Mouse (Mus musculus) heart, embryonic 14.5 days (tissue): ENCODE results near the gene S100a4. TPM values are rescaled to one million over a fixed set of nuclear protein-coding genes. Genes with fewer than 3 reads are reported as not detected.
A peak's percentile ranks its signal among the peaks of the same experiment; 100 is the strongest.

Experiments used
- ATAC-seq: fragments of 200-750 bp; cut with Nextera tagmentation; 2 replicates; pipeline ENCODE4 v1.8.0; 2017; ENCODE audit warnings: low read depth, moderate TSS enrichment; ENCODE audit not compliant: insufficient number of reproducible peaks, insufficient read depth, low FRiP score
- H3K27ac ChIP-seq, 2 experiments: fragments of 200-500 bp in 1 of 2; fragments of 300-500 bp in 1 of 2; sonication (generic) in 1 of 2; replicated peaks in 1 of 2; 2 replicates each; pipeline ENCODE4 v1.5.1; 2012 to 2014; ENCODE audit warnings: low read depth in 2 of 2, low read length in 2 of 2, control low read depth in 1 of 2, mild to moderate bottlenecking in 1 of 2, mixed read lengths in 1 of 2; ENCODE audit not compliant: control insufficient read depth in 1 of 2, insufficient read depth in 1 of 2
- H3K27me3 ChIP-seq: fragments of 300-500 bp; sonication (generic); 2 replicates; pipeline ENCODE4 v1.6.1; 2014; ENCODE audit warnings: mild to moderate bottlenecking, low read length, control low read depth; ENCODE audit not compliant: control insufficient read depth, insufficient read depth
- H3K36me3 ChIP-seq: fragments of 300-500 bp; sonication (generic); 2 replicates; pipeline ENCODE4 v1.6.1; 2014; ENCODE audit warnings: mild to moderate bottlenecking, control low read depth, low read length, mixed read lengths; ENCODE audit not compliant: control insufficient read depth, insufficient read depth
- H3K4me1 ChIP-seq, 2 experiments: fragments of 200-500 bp in 1 of 2; fragments of 300-500 bp in 1 of 2; sonication (generic) in 1 of 2; 2 replicates each; pipeline ENCODE4 v1.6.1; 2012 to 2014; ENCODE audit warnings: low read length in 2 of 2, control low read depth in 1 of 2, mixed read lengths in 1 of 2; ENCODE audit not compliant: control insufficient read depth in 2 of 2, insufficient read depth in 2 of 2
- H3K4me2 ChIP-seq: fragments of 300-500 bp; sonication (generic); 2 replicates; pipeline ENCODE4 v1.6.1; 2014; ENCODE audit warnings: mild to moderate bottlenecking, low read length
- H3K4me3 ChIP-seq, 2 experiments: fragments of 200-500 bp in 1 of 2; fragments of 300-500 bp in 1 of 2; sonication (generic) in 1 of 2; 2 replicates each; pipeline ENCODE4 v1.5.1; 2012 to 2014; ENCODE audit warnings: low read length in 2 of 2, mild to moderate bottlenecking in 2 of 2, control low read depth in 1 of 2, low read depth in 1 of 2, moderate library complexity in 1 of 2; ENCODE audit not compliant: control insufficient read depth in 1 of 2, insufficient read depth in 1 of 2
- H3K9ac ChIP-seq: fragments of 300-500 bp; sonication (generic); 2 replicates; pipeline ENCODE4 v1.6.1; 2014; ENCODE audit warnings: mild to moderate bottlenecking, low read length
- H3K9me3 ChIP-seq: fragments of 300-500 bp; sonication (generic); 2 replicates; pipeline ENCODE4 v1.6.1; 2016; ENCODE audit warnings: low read length, control low read depth; ENCODE audit not compliant: control insufficient read depth
- WGBS: fragments of 180-500 bp; shearing (Covaris S2); extraction: QIAGEN DNeasy Blood & Tissue Kit; methylation state at CpG from one replicate; pipeline ENCODE4 v1.1.7; 2014; 5-methylcytosine and 5-hydroxymethylcytosine counted together
- polyA plus RNA-seq: library from polyadenylated mRNA; unstranded; fragments of >200 nt; fragmentation: Nextera tagmentation; extraction: Ambion mirVana; gene quantifications from 2 replicates; pipeline ENCODE4 v1.2.1, GENCODE M21; 2014

The S100a4 gene
- polyA plus RNA-seq, 1 experiment from 2014 or later, result 3.8 TPM

DNA sequence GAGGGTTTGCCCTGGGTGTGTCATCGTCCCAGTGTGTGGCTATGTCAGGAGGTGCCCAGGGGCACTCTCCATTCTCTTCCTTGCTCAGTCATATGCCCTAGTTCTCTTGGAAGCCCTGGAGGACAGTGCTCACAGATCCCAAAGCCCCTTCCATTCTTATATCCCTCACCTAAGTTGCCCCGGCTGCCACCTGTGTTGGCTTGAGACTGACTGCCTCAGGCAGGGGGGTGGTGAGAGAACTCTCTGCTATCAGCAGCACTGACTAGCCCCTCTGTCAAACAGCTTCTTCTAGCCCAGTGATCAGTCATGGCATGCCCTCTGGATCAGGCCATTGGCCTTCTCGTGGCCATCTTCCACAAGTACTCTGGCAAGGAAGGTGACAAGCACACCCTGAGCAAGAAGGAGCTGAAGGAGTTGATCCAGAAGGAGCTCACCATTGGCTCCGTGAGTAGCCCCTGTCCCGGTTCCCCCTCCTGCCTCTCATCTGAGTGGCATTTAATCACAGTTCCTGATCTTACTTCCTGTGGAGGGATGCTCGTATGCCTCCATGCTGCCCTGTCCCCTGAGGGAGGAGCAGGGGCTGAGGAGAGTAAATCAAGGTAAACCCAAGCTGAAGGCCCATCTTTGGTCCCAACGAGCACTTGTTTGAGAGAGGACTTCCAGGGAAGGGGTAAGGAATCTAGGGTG is 10.0 kb downstream of the S100a4 start:
- H3K9ac ChIP-seq, result peak overlapping the region; percentile 57; the same call in 1 of the 2 replicates
- peaks cover 5 to 12% of the 10 kb centered on the region in 2 experiments; a peak in 3 of 4 replicates for H3K4me1 ChIP-seq
- H3K9me3 ChIP-seq, result no peaks in the 10 kb centered on the region
- peaks cover 4% of the 10 kb centered on the region for H3K27me3 ChIP-seq
- no peak for ATAC-seq
- WGBS, result 58% methylated on average over 7 of the region's 7 CpGs
- peak overlapping the region in 1 of 2 experiments; percentile 36; a peak in 1 of 4 replicates for H3K4me3 ChIP-seq
- H3K27ac ChIP-seq, result no peak overlapping the region
- peak overlapping the region; percentile 82 for H3K4me2 ChIP-seq
- no peaks in the 10 kb centered on the region for H3K36me3 ChIP-seq

GRCm38 (mm10) chr3:90614148-90614530 is 10.6 kb downstream of the S100a4 start:
- Histone ChIP-seq H3K4me1 (peaks cover 5 to 12% of the 10 kb centered on the region in 2 experiments; a peak in 3 of 4 replicates), H3K36me3 (no peaks in the 10 kb centered on the region), H3K4me3 (no peak overlapping the region), H3K27ac (no peak overlapping the region), H3K27me3 (peaks cover 4% of the 10 kb centered on the region), H3K4me2 (no peak overlapping the region), H3K9me3 (no peaks in the 10 kb centered on the region), H3K9ac (no peak overlapping the region)
- WGBS, result 79% methylated on average over 6 of the region's 6 CpGs
- no peak for ATAC-seq

DNA sequence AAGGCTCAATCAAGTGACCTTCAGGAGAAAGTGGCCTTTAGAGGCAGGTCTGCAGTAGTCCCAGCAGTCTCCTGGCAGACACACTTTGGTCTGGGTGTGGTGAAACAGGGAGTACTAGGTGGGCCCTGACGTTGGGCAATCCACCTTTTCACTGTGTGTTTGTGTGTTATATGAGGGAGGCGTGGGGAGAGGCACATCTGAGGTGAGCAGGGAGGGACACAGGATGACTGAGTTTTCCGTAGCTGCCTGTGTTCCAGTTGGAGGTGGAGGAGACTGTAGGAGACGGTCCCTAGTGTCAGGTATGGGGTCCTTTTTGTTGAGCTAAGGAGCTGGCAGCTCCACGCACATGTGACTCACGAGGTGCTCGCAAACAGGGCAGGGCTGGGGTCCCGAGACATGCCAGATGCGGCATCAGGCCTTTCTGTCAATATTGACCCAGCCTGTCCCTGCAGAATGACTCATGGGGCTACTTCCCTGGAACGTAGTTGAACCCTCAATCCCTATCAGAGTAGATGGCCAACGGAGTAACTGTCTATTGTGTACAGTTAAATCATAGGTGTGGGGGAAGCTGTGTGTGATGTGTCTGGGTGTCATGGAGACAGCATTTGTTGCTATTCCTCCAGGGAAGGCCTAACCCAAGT is 11.2 kb downstream of the S100a4 start:
- no peak overlapping the region for H3K27ac ChIP-seq
- no peak for ATAC-seq

DNA sequence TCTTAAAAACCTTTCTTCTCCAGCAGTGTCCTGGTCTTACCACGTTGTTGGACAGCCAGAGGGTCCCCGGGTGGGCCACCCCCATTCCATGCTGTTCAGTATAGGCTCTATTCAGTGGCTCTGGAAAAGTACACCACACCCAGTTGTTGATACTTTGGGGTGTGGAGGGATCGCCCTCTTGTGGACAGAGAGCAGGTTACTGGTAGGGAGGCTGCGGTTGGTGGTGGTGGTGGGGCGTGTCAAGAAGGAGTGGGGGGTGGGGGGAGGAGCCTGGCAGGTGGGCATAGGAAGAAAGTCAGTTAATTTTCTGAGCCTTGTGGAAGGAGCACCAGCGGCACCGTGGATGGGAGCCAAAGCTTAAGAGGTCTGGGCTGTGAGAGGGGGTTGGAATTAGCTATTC is 11.8 kb downstream of the S100a4 start:
- peak overlapping the region; percentile 17; the same call in 1 of the 2 replicates for H3K4me2 ChIP-seq
- 4% methylated on average over 7 of the region's 7 CpGs for WGBS
- no peak overlapping the region for H3K4me3 ChIP-seq
- peak; percentile 73 for ATAC-seq
- no peak overlapping the region for H3K27ac ChIP-seq
- H3K4me1 ChIP-seq, result peaks cover 5 to 12% of the 10 kb centered on the region in 2 experiments; a peak in 3 of 4 replicates
- H3K36me3 ChIP-seq, result no peaks in the 10 kb centered on the region
- H3K9ac ChIP-seq, result no peak overlapping the region
- H3K27me3 ChIP-seq, result peaks cover 4% of the 10 kb centered on the region
- H3K9me3 ChIP-seq, result no peaks in the 10 kb centered on the region

More for the DNA sequence above, 11.2 kb downstream of the S100a4 start:
- no peak overlapping the region for H3K4me3 ChIP-seq
- H3K4me1 ChIP-seq, result peaks cover 5 to 12% of the 10 kb centered on the region in 2 experiments; a peak in 3 of 4 replicates
- H3K9me3 ChIP-seq, result no peaks in the 10 kb centered on the region
- WGBS, result 77% methylated on average over 11 of the region's 11 CpGs
- no peaks in the 10 kb centered on the region for H3K36me3 ChIP-seq
- no peak overlapping the region for H3K9ac ChIP-seq
- peaks cover 4% of the 10 kb centered on the region for H3K27me3 ChIP-seq
- peak overlapping the region; percentile 17; the same call in 1 of the 2 replicates for H3K4me2 ChIP-seq

GRCm38 (mm10) chr3:90615911-90616310 is 12.3 kb downstream of the S100a4 start:
- no peak overlapping the region for H3K27ac ChIP-seq
- H3K4me1 ChIP-seq, result peaks cover 5 to 12% of the 10 kb centered on the region in 2 experiments; a peak in 3 of 4 replicates
- H3K9me3 ChIP-seq, result no peaks in the 10 kb centered on the region
- 79% methylated on average over 1 of the region's 1 CpGs for WGBS
- H3K9ac ChIP-seq, result no peak overlapping the region
- H3K4me2 ChIP-seq, result no peak overlapping the region
- no peaks in the 10 kb centered on the region for H3K36me3 ChIP-seq
- H3K27me3 ChIP-seq, result peaks cover 4% of the 10 kb centered on the region
- H3K4me3 ChIP-seq, result no peak overlapping the region
- no peak for ATAC-seq

DNA sequence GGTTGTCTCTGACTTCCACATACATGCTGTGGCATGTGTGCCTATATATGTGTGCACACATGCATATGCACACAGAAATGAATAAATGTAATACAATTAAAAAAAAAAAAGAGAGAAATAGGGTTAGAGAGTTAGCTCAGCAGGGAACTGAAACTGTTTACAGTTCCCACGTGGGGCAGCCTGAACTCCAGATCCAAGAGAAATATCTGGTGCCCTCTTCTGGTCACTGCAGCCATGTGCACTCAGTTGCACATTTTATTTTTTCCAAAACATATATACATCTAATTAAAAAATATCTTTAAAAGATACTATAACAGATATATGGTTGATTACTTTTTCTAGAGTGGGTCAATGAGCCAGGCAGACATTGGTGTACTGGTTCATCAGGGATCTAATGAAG is 14.0 kb downstream of the S100a4 start:
- no peak overlapping the region for H3K27ac ChIP-seq
- peaks cover 4% of the 10 kb centered on the region for H3K27me3 ChIP-seq
- no peak overlapping the region for H3K9ac ChIP-seq
- H3K9me3 ChIP-seq, result no peaks in the 10 kb centered on the region
- WGBS, result 16% methylated on average over 1 of the region's 1 CpGs
- H3K4me2 ChIP-seq, result no peak overlapping the region
- no peak for ATAC-seq
- H3K4me1 ChIP-seq, result peaks cover 5 to 12% of the 10 kb centered on the region in 2 experiments; a peak in 3 of 4 replicates
- no peak overlapping the region for H3K4me3 ChIP-seq
- H3K36me3 ChIP-seq, result no peaks in the 10 kb centered on the region

DNA sequence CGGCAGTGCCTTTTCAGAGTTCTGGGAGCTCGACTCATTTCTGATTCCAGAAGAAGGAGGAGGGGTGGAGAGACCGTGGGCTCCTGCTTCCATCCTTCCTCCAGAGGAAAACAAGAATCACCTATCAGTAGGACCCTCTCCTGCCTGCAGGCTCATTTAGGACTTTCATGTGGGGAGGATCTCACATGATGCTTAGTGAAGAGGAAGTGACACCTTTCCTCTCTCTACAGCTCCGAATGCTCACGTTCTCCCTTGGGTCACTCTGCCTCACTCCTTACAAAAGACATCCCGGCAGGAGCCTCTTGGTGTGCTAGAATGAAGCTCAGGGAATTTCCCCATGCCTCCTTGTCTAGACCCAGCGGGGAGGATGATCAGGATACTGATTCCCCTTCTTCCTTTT is 18.0 kb downstream of the S100a4 start:
- Histone ChIP-seq H3K27me3 (no peaks in the 10 kb centered on the region), H3K36me3 (no peaks in the 10 kb centered on the region), H3K4me1 (peaks cover 10 to 11% of the 10 kb centered on the region in 2 experiments), H3K4me2 (no peak overlapping the region), H3K27ac (no peak overlapping the region), H3K4me3 (no peak overlapping the region), H3K9me3 (no peaks in the 10 kb centered on the region), H3K9ac (no peak overlapping the region)
- 33% methylated on average over 7 of the region's 7 CpGs for WGBS
- ATAC-seq, result no peak
